Mouse (Mus musculus) right cerebral cortex, postnatal 36 days (tissue): ENCODE results near the gene Nat8f7.
"Not testable (repeated sequence)": the region's sequence is repeated elsewhere in the genome, so short reads cannot be mapped to it uniquely, and the experiment has no call there.

Experiments
- DNase-seq, 2 experiments: peaks; one replicate each; pipeline ENCODE4 v3.0.0; 2022; ENCODE audit warnings: low spot score in 2 of 2, mixed read lengths in 1 of 2

The Nat8f7 gene

DNA sequence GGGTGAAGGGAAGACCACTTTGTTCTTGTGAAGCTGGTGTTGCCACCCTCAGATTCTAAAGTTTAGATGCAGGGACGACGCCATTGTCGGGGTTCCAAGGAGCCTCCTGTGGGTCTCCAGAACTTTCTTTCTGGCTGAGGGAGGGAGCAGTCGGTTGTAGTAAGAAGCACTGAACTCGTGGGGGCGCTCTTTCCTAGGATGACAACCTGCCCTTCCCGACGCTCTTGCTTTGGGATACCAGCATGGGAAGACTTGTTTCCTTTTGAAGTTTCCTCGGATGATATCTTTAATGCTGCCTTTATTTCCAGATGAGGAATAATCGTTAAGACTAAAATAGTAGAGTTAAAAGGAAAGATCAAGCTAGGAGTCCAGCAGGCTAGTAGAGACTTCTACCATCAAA is at the start of gene Nat8f7:
Gene Nat8f7 (minus strand): TSS at position 101 of the 400 bp plus-strand sequence.
- not testable (repeated sequence) for DNase-seq

GRCm38 (mm10) chr6:85762678-85763077 is 49.7 kb upstream of the Nat8f7 start:
- not testable (repeated sequence) for DNase-seq

GRCm38 (mm10) chr6:85755705-85756249 is 42.8 kb upstream of the Nat8f7 start:
- DNase-seq: not testable (repeated sequence)

GRCm38 (mm10) chr6:85709607-85710006 is 3.4 kb downstream of the Nat8f7 start:
- not testable (repeated sequence) for DNase-seq

DNA sequence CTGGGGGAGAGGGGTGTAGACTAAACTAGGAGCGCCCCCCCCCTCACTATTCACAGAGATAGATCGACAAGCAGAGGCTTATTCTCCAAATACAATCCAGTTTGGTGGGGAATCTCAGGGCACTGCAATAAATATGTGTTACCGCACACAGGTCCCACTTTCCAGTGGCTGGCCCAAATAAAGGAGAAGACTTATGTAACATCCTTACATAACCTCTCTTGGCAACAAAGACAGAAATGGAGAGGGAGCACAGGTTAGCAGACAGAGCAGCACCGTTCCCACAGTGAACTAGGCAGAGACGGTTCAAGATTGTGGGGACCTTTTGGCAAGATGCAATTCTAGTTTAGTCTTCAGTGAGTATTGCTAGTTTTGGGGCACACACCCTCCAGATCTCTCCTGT is 3.8 kb downstream of the Nat8f7 start:
- not testable (repeated sequence) for DNase-seq

GRCm38 (mm10) chr6:85701943-85702342 is 11.1 kb downstream of the Nat8f7 start:
- DNase-seq: not testable (repeated sequence)
